Mouse (Mus musculus): ENCODE data around the gene Med4. TPM values are rescaled to one million over a fixed set of nuclear protein-coding genes. Genes with fewer than 3 reads are reported as not detected.

The Med4 gene
- polyA plus RNA-seq, 1 experiment from 2014 or later, result 30.9 TPM

GRCm38 (mm10) chr14:73494122-73494521, 15.7 kb upstream of the Med4 start:
- Histone ChIP-seq H3K4me1 (replicated peaks; ENCODE audit: control insufficient read depth, insufficient read depth, low read length) (no peaks in the 10 kb centered on the region), H3K36me3 (ENCODE audit: control insufficient read depth, insufficient read depth) (no peaks in the 10 kb centered on the region), H3K27me3 (replicated peaks; ENCODE audit: control insufficient read depth, insufficient read depth, low read length) (no peaks in the 10 kb centered on the region), H3K9me3 (ENCODE audit: control insufficient read depth) (no peaks in the 10 kb centered on the region), H3K4me2 (replicated peaks; ENCODE audit: low read depth) (no peak overlapping the region), H3K9ac (ENCODE audit: low read depth, low read length) (no peak overlapping the region), H3K4me3 (ENCODE audit: low read depth, low read length) (no peak overlapping the region), H3K27ac (ENCODE audit: low read depth, low read length) (no peak overlapping the region)
- 75% methylated on average over 6 of the region's 6 CpGs for WGBS
- no peak for ATAC-seq
- TF ChIP-seq CTCF (IDR thresholded peaks at IDR 0.05; ENCODE audit: low read depth), result no peak

- WGBS, result 67% methylated on average over 7 of the region's 7 CpGs
- ATAC-seq, result no peak
Measured at GRCm38 (mm10) chr14:73495753-73496152, 14.1 kb upstream of the Med4 start.

DNA sequence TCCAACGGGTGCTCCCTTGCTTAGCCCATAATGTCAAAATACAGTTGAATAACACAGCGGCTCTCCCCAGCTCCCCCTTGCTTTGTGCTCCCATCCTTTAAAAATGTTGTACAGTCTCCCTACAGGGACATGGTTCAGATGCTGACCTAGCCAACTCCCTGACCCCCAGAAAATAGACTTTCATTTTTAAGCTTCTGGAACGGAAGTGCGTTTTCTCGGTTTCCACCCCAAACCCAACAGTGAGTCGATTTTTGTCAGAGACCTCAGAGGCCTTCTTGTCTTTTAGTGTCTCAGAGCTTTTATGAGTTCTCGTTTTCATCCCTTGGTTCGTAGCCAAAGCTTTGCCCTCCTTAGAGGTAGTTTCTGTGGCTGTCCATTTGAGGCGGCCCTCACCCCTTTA, 8.5 kb upstream of the Med4 start:
- no peak for TF ChIP-seq CTCF (IDR thresholded peaks at IDR 0.05; ENCODE audit: low read depth)
- H3K36me3 ChIP-seq (ENCODE audit: control insufficient read depth, insufficient read depth), result no peaks in the 10 kb centered on the region
- H3K4me3 ChIP-seq (ENCODE audit: low read depth, low read length), result no peak overlapping the region
- H3K9ac ChIP-seq (ENCODE audit: low read depth, low read length), result no peak overlapping the region
- no peaks in the 10 kb centered on the region for H3K27me3 ChIP-seq (replicated peaks; ENCODE audit: control insufficient read depth, insufficient read depth, low read length)
- no peak overlapping the region for H3K27ac ChIP-seq (ENCODE audit: low read depth, low read length)
- peaks cover 8% of the 10 kb centered on the region; the same call in 1 of the 2 replicates for H3K4me1 ChIP-seq (replicated peaks; ENCODE audit: control insufficient read depth, insufficient read depth, low read length)
- no peaks in the 10 kb centered on the region for H3K9me3 ChIP-seq (ENCODE audit: control insufficient read depth)
- no peak for ATAC-seq
- WGBS, result 88% methylated on average over 9 of the region's 9 CpGs
- H3K4me2 ChIP-seq (replicated peaks; ENCODE audit: low read depth), result no peak overlapping the region

More at GRCm38 (mm10) chr14:73495753-73496152, 14.1 kb upstream of the Med4 start:
- H3K27ac ChIP-seq (ENCODE audit: low read depth, low read length), result no peak overlapping the region
- peak; percentile 32; the same call in 1 of the 2 replicates for TF ChIP-seq CTCF (IDR thresholded peaks at IDR 0.05; ENCODE audit: low read depth)
- H3K9me3 ChIP-seq (ENCODE audit: control insufficient read depth), result no peaks in the 10 kb centered on the region
- H3K9ac ChIP-seq (ENCODE audit: low read depth, low read length), result no peak overlapping the region
- H3K4me3 ChIP-seq (ENCODE audit: low read depth, low read length), result no peak overlapping the region
- H3K36me3 ChIP-seq (ENCODE audit: control insufficient read depth, insufficient read depth), result no peaks in the 10 kb centered on the region
- H3K27me3 ChIP-seq (replicated peaks; ENCODE audit: control insufficient read depth, insufficient read depth, low read length), result no peaks in the 10 kb centered on the region
- H3K4me2 ChIP-seq (replicated peaks; ENCODE audit: low read depth), result no peak overlapping the region
- no peaks in the 10 kb centered on the region for H3K4me1 ChIP-seq (replicated peaks; ENCODE audit: control insufficient read depth, insufficient read depth, low read length)

DNA sequence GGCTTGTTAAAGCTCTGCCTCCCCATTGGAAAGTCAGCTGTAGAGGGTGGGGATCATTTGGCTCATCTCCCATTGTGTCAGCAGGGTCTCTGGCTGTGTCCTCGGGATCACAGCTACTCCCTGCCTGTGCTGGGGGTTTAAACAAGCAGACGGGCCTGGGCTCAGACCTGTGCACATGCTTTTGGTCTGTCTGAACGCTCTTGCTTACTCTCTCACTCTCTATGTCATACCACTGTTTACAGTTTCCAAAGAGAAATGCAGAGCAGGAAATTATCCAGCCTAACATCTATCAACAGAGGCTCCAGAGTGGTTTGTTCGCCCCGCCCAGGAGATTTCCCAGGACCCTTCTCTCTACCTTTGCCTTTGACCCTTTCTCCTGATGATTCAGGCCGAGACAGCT, 8.1 kb upstream of the Med4 start:
- H3K4me1 ChIP-seq (replicated peaks; ENCODE audit: control insufficient read depth, insufficient read depth, low read length), result peaks cover 8% of the 10 kb centered on the region; the same call in 1 of the 2 replicates
- H3K27ac ChIP-seq (ENCODE audit: low read depth, low read length), result no peak overlapping the region
- no peak for TF ChIP-seq CTCF (IDR thresholded peaks at IDR 0.05; ENCODE audit: low read depth)
- WGBS, result 37% methylated on average over 6 of the region's 6 CpGs
- H3K9me3 ChIP-seq (ENCODE audit: control insufficient read depth), result no peaks in the 10 kb centered on the region
- H3K4me3 ChIP-seq (ENCODE audit: low read depth, low read length), result no peak overlapping the region
- H3K27me3 ChIP-seq (replicated peaks; ENCODE audit: control insufficient read depth, insufficient read depth, low read length), result no peaks in the 10 kb centered on the region
- H3K4me2 ChIP-seq (replicated peaks; ENCODE audit: low read depth), result no peak overlapping the region
- no peak overlapping the region for H3K9ac ChIP-seq (ENCODE audit: low read depth, low read length)
- no peaks in the 10 kb centered on the region for H3K36me3 ChIP-seq (ENCODE audit: control insufficient read depth, insufficient read depth)
- no peak for ATAC-seq

GRCm38 (mm10) chr14:73502591-73503184, 7.1 kb upstream of the Med4 start:
- H3K27ac ChIP-seq (ENCODE audit: low read depth, low read length), result peak overlapping the region; percentile 35
- no peak overlapping the region for H3K9ac ChIP-seq (ENCODE audit: low read depth, low read length)
- no peaks in the 10 kb centered on the region for H3K9me3 ChIP-seq (ENCODE audit: control insufficient read depth)
- no peak for TF ChIP-seq CTCF (IDR thresholded peaks at IDR 0.05; ENCODE audit: low read depth)
- ATAC-seq, result peak; percentile 83
- peaks cover 8% of the 10 kb centered on the region; the same call in 1 of the 2 replicates for H3K4me1 ChIP-seq (replicated peaks; ENCODE audit: control insufficient read depth, insufficient read depth, low read length)
- no peak overlapping the region for H3K4me3 ChIP-seq (ENCODE audit: low read depth, low read length)
- no peaks in the 10 kb centered on the region for H3K36me3 ChIP-seq (ENCODE audit: control insufficient read depth, insufficient read depth)
- no peaks in the 10 kb centered on the region for H3K27me3 ChIP-seq (replicated peaks; ENCODE audit: control insufficient read depth, insufficient read depth, low read length)
- WGBS, result 18% methylated on average over 7 of the region's 7 CpGs
- H3K4me2 ChIP-seq (replicated peaks; ENCODE audit: low read depth), result no peak overlapping the region; the same call in 1 of the 2 replicates

DNA sequence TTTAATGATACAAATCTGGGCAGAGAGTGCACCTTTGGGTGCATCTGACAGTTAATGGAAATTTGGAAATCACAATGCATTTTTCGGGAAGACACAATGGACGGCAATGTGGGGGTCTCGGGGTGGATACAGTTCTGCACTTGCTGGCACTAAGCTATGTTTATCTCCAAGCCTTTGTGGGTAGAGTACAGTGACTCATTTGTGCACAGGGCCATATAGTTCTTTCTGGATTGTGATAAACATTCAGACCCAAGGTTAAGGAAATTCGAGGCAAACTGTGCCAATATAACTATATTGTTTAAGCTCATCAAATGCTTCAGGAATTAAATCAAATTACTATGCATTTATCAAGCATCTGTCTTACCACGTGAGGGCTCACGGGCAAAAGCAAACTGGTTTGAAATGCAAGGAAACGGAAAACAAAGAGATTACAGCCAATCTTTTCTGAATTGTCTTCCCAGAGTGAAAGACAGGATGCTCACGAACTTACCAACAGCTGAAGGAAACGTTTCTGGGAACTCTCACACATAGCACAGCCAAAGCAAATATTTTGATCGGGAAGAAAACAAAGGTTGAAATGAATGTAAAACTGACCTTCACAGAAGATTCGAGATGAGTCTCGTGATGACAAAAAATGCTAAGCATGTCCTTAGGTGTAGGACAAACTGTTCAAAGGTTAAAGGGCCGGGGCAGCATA, 6.4 kb upstream of the Med4 start:
- peak; percentile 81 for ATAC-seq
- 32% methylated on average over 13 of the region's 13 CpGs for WGBS

More for the DNA sequence above, 6.4 kb upstream of the Med4 start:
- no peaks in the 10 kb centered on the region for H3K36me3 ChIP-seq (ENCODE audit: control insufficient read depth, insufficient read depth)
- H3K4me1 ChIP-seq (replicated peaks; ENCODE audit: control insufficient read depth, insufficient read depth, low read length), result peaks cover 8% of the 10 kb centered on the region; the same call in 1 of the 2 replicates
- H3K27ac ChIP-seq (ENCODE audit: low read depth, low read length), result peak overlapping the region; percentile 35; the same call in 1 of the 2 replicates
- H3K4me2 ChIP-seq (replicated peaks; ENCODE audit: low read depth), result peak overlapping the region; percentile 35; the same call in 1 of the 2 replicates
- H3K27me3 ChIP-seq (replicated peaks; ENCODE audit: control insufficient read depth, insufficient read depth, low read length), result no peaks in the 10 kb centered on the region
- no peak overlapping the region for H3K9ac ChIP-seq (ENCODE audit: low read depth, low read length)
- H3K9me3 ChIP-seq (ENCODE audit: control insufficient read depth), result no peaks in the 10 kb centered on the region
- H3K4me3 ChIP-seq (ENCODE audit: low read depth, low read length), result no peak overlapping the region
- TF ChIP-seq CTCF (IDR thresholded peaks at IDR 0.05; ENCODE audit: low read depth), result no peak

All from intestine, postnatal 0 days (tissue).